Mouse (Mus musculus) inflammation-experienced regulatory T-cells (primary cell): ENCODE data around the gene 6430628N08Rik. TPM values are rescaled to one million over a fixed set of nuclear protein-coding genes. Genes with fewer than 3 reads are reported as not detected.

Source experiments
- polyA plus RNA-seq, 2 experiments: library from polyadenylated mRNA; unstranded; fragments of 100-300 nt; shearing (Covaris generic); gene quantifications; one replicate each; pipeline ENCODE4 v1.2.1; 2017

The 6430628N08Rik gene
- 1 to 10 TPM in 1 of 2 experiments, not detected in 1; 1.6 TPM for polyA plus RNA-seq

GRCm38 (mm10) chr4:115890553-115890952 lies at the start of gene 6430628N08Rik:
TSS of gene 6430628N08Rik (plus strand) at chr4:115890665.

GRCm38 (mm10) chr4:115884022-115884421 lies 6.4 kb upstream of the 6430628N08Rik start, which contains the start of gene Kncn:
TSS of gene Kncn (plus strand) at chr4:115884400.

GRCm38 (mm10) chr4:115939295-115940102 lies 49.0 kb downstream of the 6430628N08Rik start, which contains the start of gene Dmbx1:
TSS of gene Dmbx1 (minus strand) at chr4:115939926.

Other genes with a start within 250 kb of the 6430628N08Rik start
- gene Cyp4b1, start 242.9 kb upstream of the 6430628N08Rik start, polyA plus RNA-seq = under 1 TPM in 1 of 2 experiments, not detected in 1; 0.24 TPM
- 10 to 100 TPM; 58.4 to 59.8 TPM for gene Efcab14, start 152.9 kb upstream of the 6430628N08Rik start, polyA plus RNA-seq
- gene Tex38, start 109.6 kb upstream of the 6430628N08Rik start, polyA plus RNA-seq = under 1 TPM in 1 of 2 experiments, not detected in 1; 0.47 TPM
- 10 to 100 TPM; 40.1 to 46.2 TPM for gene Atpaf1, start 105.9 kb upstream of the 6430628N08Rik start, polyA plus RNA-seq
- 10 to 100 TPM; 19.6 to 24.1 TPM for gene Mob3c, start 62.6 kb upstream of the 6430628N08Rik start, polyA plus RNA-seq
- gene Mknk1, start 51.5 kb upstream of the 6430628N08Rik start, polyA plus RNA-seq = 10 to 100 TPM; 57.3 to 68.6 TPM
- 1 to 10 TPM in 1 of 2 experiments, not detected in 1; 2.3 TPM for gene Kncn, start 6.3 kb upstream of the 6430628N08Rik start, polyA plus RNA-seq
- 1 to 10 TPM in 1 of 2 experiments, under 1 TPM in 1; 0.04 to 2.1 TPM for gene Dmbx1, start 49.3 kb downstream of the 6430628N08Rik start, polyA plus RNA-seq
- gene Faah, start 127.3 kb downstream of the 6430628N08Rik start, polyA plus RNA-seq = 100 to 1,000 TPM; 126 to 198 TPM
- gene Nsun4, start 163.2 kb downstream of the 6430628N08Rik start, polyA plus RNA-seq = 10 to 100 TPM; 23.5 to 25.0 TPM
- gene Uqcrh, start 184.4 kb downstream of the 6430628N08Rik start, polyA plus RNA-seq = 100 to 1,000 TPM; 365 to 424 TPM
- gene Lrrc41, start 184.6 kb downstream of the 6430628N08Rik start, polyA plus RNA-seq = 10 to 100 TPM; 38.4 to 39.0 TPM
- gene Rad54l, start 233.0 kb downstream of the 6430628N08Rik start, polyA plus RNA-seq = 1 to 10 TPM; 2.5 to 4.4 TPM
- 10 to 100 TPM; 27.6 to 41.3 TPM for gene Pomgnt1, start 233.2 kb downstream of the 6430628N08Rik start, polyA plus RNA-seq